Mouse (Mus musculus) forebrain, embryonic 16.5 days (tissue): ENCODE data around the gene Map3k5. TPM values are rescaled to one million over a fixed set of nuclear protein-coding genes. Genes with fewer than 3 reads are reported as not detected.

Experiments used
- ATAC-seq: fragments of 200-750 bp; cut with Nextera tagmentation; 2 replicates; pipeline ENCODE4 v1.8.0; 2017; ENCODE audit warnings: mild to moderate bottlenecking, moderate library complexity
- H3K27ac ChIP-seq: fragments of 300-500 bp; sonication (generic); 2 replicates; pipeline ENCODE4 v1.5.1; 2014; ENCODE audit warnings: low read length, control low read depth
- H3K27me3 ChIP-seq: fragments of 300-500 bp; sonication (generic); replicated peaks from 2 replicates; pipeline ENCODE4 v1.6.1; 2014; ENCODE audit warnings: low read length; ENCODE audit not compliant: control insufficient read depth, insufficient read depth
- H3K36me3 ChIP-seq: fragments of 300-500 bp; sonication (generic); 2 replicates; pipeline ENCODE4 v1.6.1; 2014; ENCODE audit not compliant: control insufficient read depth, insufficient read depth
- H3K4me1 ChIP-seq: fragments of 300-500 bp; sonication (generic); replicated peaks from 2 replicates; pipeline ENCODE4 v1.6.1; 2014; ENCODE audit warnings: low read length; ENCODE audit not compliant: control insufficient read depth, insufficient read depth
- H3K4me2 ChIP-seq: fragments of 300-500 bp; sonication (generic); 2 replicates; pipeline ENCODE4 v1.6.1; 2014; ENCODE audit warnings: mild to moderate bottlenecking, low read length, control low read depth
- H3K4me3 ChIP-seq: fragments of 300-500 bp; sonication (generic); replicated peaks from 2 replicates; pipeline ENCODE4 v1.5.1; 2014; ENCODE audit warnings: mild to moderate bottlenecking, low read length, control low read depth
- H3K9ac ChIP-seq: fragments of 300-500 bp; sonication (generic); replicated peaks from 2 replicates; pipeline ENCODE4 v1.6.1; 2014; ENCODE audit warnings: low read depth, low read length, control low read depth
- H3K9me3 ChIP-seq: fragments of 300-500 bp; sonication (generic); 2 replicates; pipeline ENCODE4 v1.6.1; 2016; ENCODE audit warnings: low read length; ENCODE audit not compliant: control insufficient read depth
- WGBS: fragments of 180-500 bp; shearing (Covaris S2); extraction: QIAGEN DNeasy Blood & Tissue Kit; methylation state at CpG from one replicate; pipeline ENCODE4 v1.1.7; 2014; 5-methylcytosine and 5-hydroxymethylcytosine counted together
- polyA plus RNA-seq: library from polyadenylated mRNA; unstranded; fragments of >200 nt; fragmentation: Nextera tagmentation; extraction: Ambion mirVana; gene quantifications from 2 replicates; pipeline ENCODE4 v1.2.1, GENCODE M21; 2015

The Map3k5 gene
- polyA plus RNA-seq, 1 experiment from 2014 or later, result 0.84 TPM

DNA sequence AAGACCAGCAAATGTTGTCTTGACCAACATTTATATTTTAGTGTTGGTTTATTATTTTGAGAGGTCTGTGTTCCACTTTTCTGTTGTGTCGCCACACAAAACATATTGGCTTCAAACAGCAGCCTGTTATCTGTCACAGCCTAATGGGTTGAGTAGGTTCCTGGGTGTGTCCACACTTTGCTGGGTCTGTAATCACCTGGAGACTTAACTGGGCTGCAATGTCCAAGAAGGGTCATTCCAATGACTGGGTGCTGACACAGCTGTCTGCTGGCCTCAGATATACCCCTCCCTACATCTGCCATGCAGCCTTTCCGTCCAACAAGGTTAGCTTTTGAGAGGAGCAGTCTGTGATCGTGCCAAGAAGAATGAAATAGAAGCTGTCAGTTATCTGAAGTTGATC lies 20.3 kb downstream of the Map3k5 start:
- Histone ChIP-seq H3K27ac (no peak overlapping the region), H3K9me3 (no peaks in the 10 kb centered on the region), H3K4me1 (no peaks in the 10 kb centered on the region), H3K27me3 (no peaks in the 10 kb centered on the region), H3K36me3 (no peaks in the 10 kb centered on the region), H3K9ac (no peak overlapping the region), H3K4me3 (no peak overlapping the region), H3K4me2 (no peak overlapping the region)
- 92% methylated on average over 3 of the region's 3 CpGs for WGBS
- no peak for ATAC-seq

- 92% methylated on average over 6 of the region's 6 CpGs for WGBS
- Histone ChIP-seq H3K9me3 (no peaks in the 10 kb centered on the region), H3K9ac (no peak overlapping the region), H3K27me3 (no peaks in the 10 kb centered on the region), H3K4me3 (no peak overlapping the region), H3K4me2 (no peak overlapping the region), H3K36me3 (no peaks in the 10 kb centered on the region), H3K27ac (no peak overlapping the region), H3K4me1 (no peaks in the 10 kb centered on the region)
- ATAC-seq, result no peak
Measured at GRCm38 (mm10) chr10:19955817-19956216, 21.5 kb downstream of the Map3k5 start.

- H3K36me3 ChIP-seq, result no peaks in the 10 kb centered on the region
- ATAC-seq, result no peak
- WGBS, result 86% methylated on average over 6 of the region's 6 CpGs
- H3K4me2 ChIP-seq, result no peak overlapping the region
- H3K4me1 ChIP-seq, result no peaks in the 10 kb centered on the region
- no peak overlapping the region for H3K9ac ChIP-seq
- H3K4me3 ChIP-seq, result no peak overlapping the region
- no peaks in the 10 kb centered on the region for H3K27me3 ChIP-seq
- H3K27ac ChIP-seq, result no peak overlapping the region
- H3K9me3 ChIP-seq, result no peaks in the 10 kb centered on the region
Measured at GRCm38 (mm10) chr10:19956745-19957144, 22.5 kb downstream of the Map3k5 start.

DNA sequence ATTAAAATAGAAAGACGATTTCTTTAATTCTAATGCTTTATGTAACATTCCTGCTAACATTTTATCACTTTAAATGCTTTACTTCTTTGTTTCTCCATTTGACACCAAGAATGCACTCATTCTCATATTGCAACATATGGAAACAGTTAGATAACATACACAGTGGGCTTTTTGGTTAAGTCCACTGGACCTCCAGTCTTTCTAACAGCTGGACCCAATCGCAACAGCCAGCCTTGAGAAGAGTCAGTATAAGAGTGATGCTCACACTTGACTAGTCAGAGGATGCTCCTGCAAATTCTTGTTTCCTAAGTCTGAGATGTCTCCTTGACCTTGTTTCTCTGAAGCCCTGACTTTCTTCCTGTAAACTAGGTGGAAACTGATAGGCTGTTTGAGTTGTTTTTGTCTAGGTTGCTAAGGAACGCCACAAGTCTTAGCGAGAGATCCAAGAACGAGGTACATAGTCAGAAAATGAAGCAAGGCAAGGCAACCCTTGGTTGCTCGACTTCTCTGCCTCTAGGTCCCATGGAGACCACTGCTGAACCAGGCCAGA lies 26.6 kb downstream of the Map3k5 start:
- H3K27ac ChIP-seq, result no peak overlapping the region
- no peak for ATAC-seq
- 86% methylated on average over 6 of the region's 6 CpGs for WGBS
- H3K9ac ChIP-seq, result no peak overlapping the region
- H3K9me3 ChIP-seq, result no peaks in the 10 kb centered on the region
- H3K27me3 ChIP-seq, result no peaks in the 10 kb centered on the region
- no peak overlapping the region for H3K4me3 ChIP-seq
- no peaks in the 10 kb centered on the region for H3K4me1 ChIP-seq
- H3K36me3 ChIP-seq, result no peaks in the 10 kb centered on the region
- H3K4me2 ChIP-seq, result no peak overlapping the region

GRCm38 (mm10) chr10:19962746-19963145 lies 28.5 kb downstream of the Map3k5 start:
- Histone ChIP-seq H3K36me3 (no peaks in the 10 kb centered on the region), H3K27ac (no peak overlapping the region), H3K9me3 (no peaks in the 10 kb centered on the region), H3K4me2 (no peak overlapping the region), H3K4me3 (no peak overlapping the region), H3K9ac (no peak overlapping the region), H3K27me3 (no peaks in the 10 kb centered on the region), H3K4me1 (no peaks in the 10 kb centered on the region)
- no peak for ATAC-seq
- WGBS, result 73% methylated on average over 4 of the region's 4 CpGs

DNA sequence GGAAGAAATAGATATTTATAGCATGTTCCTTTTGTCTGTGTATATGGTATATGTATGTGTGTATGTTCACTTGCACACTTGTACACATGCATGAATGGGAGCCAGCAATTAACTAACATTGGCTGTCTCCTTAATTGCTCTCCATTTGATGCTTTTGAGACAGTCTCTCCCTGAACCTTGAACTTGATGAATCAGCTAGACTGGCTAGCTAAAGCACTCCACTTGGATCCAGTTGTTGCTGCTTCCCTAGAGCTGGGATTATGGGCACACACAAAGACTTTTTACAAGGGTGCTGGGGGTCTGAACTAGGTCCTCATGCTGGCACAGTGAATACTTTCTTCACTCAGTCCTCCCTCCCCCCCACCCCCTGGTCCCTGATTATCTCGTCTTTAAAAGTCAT lies 28.9 kb downstream of the Map3k5 start:
- no peak for ATAC-seq
- Histone ChIP-seq H3K27me3 (no peaks in the 10 kb centered on the region), H3K4me3 (no peak overlapping the region), H3K9ac (no peak overlapping the region), H3K9me3 (no peaks in the 10 kb centered on the region), H3K4me1 (no peaks in the 10 kb centered on the region), H3K4me2 (no peak overlapping the region), H3K36me3 (no peaks in the 10 kb centered on the region), H3K27ac (no peak overlapping the region)
- 50% methylated on average over 1 of the region's 1 CpGs for WGBS

DNA sequence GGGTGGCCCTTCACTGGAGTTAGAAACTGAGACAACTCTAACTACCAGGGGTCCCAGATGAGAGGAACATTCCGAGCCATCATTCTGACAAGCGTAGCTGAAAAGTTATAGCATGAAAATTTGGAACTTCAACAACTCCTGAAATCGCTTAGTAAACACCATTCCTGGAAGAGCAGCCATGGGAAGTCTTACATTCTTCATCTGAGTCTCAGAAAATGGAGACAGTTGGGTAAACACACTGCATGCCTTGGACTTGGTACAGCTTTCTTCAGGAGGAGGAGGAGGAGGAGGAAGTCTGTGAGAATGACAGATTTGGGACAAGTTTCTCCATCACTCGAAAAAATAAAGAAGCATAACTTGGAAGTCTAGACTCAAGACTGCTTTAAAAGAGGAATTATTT lies 29.8 kb downstream of the Map3k5 start:
- no peaks in the 10 kb centered on the region for H3K36me3 ChIP-seq
- no peak for ATAC-seq
- H3K9me3 ChIP-seq, result no peaks in the 10 kb centered on the region
- no peak overlapping the region for H3K4me2 ChIP-seq
- 87% methylated on average over 4 of the region's 4 CpGs for WGBS
- no peaks in the 10 kb centered on the region for H3K27me3 ChIP-seq
- no peak overlapping the region for H3K4me3 ChIP-seq
- H3K9ac ChIP-seq, result no peak overlapping the region
- H3K27ac ChIP-seq, result no peak overlapping the region
- H3K4me1 ChIP-seq, result no peaks in the 10 kb centered on the region

DNA sequence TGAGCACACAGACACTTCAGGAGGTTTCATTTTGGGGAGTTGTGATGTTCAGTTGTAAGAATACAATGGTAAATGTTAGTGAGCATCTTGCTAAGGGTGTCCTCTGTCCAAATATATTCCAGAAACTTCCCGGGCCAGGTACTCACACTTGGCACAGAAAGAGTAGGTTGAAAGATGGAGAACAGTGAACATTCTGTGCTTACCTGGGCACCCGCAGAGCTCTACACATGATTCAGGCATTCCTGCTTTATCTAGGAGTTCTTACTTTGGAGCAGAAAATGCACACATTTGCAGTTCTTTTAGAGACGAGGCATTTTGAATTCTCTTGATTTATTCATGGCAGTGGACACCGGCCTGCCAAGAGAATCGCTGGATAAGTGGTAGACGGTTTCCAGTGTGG lies 32.3 kb downstream of the Map3k5 start:
- WGBS, result 67% methylated on average over 6 of the region's 6 CpGs
- H3K9me3 ChIP-seq, result no peaks in the 10 kb centered on the region
- no peaks in the 10 kb centered on the region for H3K27me3 ChIP-seq
- H3K4me3 ChIP-seq, result no peak overlapping the region
- no peak overlapping the region for H3K4me2 ChIP-seq
- no peak for ATAC-seq
- no peaks in the 10 kb centered on the region for H3K4me1 ChIP-seq
- no peak overlapping the region for H3K9ac ChIP-seq
- no peak overlapping the region for H3K27ac ChIP-seq
- no peaks in the 10 kb centered on the region for H3K36me3 ChIP-seq

DNA sequence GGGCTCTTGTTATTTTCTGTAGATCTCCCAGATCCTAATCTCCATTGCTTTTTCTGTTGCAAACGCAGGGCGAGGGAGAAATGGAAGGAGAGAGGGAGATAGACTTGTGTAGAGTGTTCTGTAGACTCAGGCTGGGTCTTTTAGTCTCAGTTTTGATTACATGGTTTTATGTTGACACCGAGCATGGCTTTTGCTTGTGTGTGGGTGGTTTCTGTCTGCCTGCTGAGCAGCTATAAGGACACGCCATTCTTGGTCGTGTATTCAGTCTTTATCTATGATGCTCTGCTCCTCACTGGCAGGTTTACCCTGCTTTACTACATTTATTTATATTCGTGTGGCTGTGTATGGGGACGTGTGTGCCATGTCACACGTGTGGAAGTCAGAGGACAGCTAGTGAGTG lies 34.2 kb downstream of the Map3k5 start:
- no peak overlapping the region for H3K4me3 ChIP-seq
- WGBS, result 91% methylated on average over 8 of the region's 8 CpGs
- H3K4me2 ChIP-seq, result no peak overlapping the region
- no peaks in the 10 kb centered on the region for H3K9me3 ChIP-seq
- no peak overlapping the region for H3K27ac ChIP-seq
- no peaks in the 10 kb centered on the region for H3K4me1 ChIP-seq
- no peaks in the 10 kb centered on the region for H3K27me3 ChIP-seq
- H3K9ac ChIP-seq, result no peak overlapping the region
- H3K36me3 ChIP-seq, result no peaks in the 10 kb centered on the region
- no peak for ATAC-seq

- H3K36me3 ChIP-seq, result no peaks in the 10 kb centered on the region
- no peak for ATAC-seq
- H3K27me3 ChIP-seq, result no peaks in the 10 kb centered on the region
- no peaks in the 10 kb centered on the region for H3K4me1 ChIP-seq
- H3K9ac ChIP-seq, result no peak overlapping the region
- no peak overlapping the region for H3K4me2 ChIP-seq
- 80% methylated on average over 14 of the region's 14 CpGs for WGBS
- H3K4me3 ChIP-seq, result no peak overlapping the region
- no peak overlapping the region for H3K27ac ChIP-seq
- H3K9me3 ChIP-seq, result no peaks in the 10 kb centered on the region
Measured at GRCm38 (mm10) chr10:19969831-19970460, 35.7 kb downstream of the Map3k5 start.
